Mouse (Mus musculus) monocyte, adult 59 days (primary cell): ENCODE data around the gene Kcnj16. TPM values are rescaled to one million over a fixed set of nuclear protein-coding genes. Genes with fewer than 3 reads are reported as not detected.

Experiments
- total RNA-seq, 2 experiments: library from RNA; stranded (reverse); gene quantifications; one replicate each; pipeline ENCODE4 v1.2.4; 2023

Gene Kcnj16
- 10 to 100 TPM; 18.6 to 21.0 TPM for total RNA-seq

DNA sequence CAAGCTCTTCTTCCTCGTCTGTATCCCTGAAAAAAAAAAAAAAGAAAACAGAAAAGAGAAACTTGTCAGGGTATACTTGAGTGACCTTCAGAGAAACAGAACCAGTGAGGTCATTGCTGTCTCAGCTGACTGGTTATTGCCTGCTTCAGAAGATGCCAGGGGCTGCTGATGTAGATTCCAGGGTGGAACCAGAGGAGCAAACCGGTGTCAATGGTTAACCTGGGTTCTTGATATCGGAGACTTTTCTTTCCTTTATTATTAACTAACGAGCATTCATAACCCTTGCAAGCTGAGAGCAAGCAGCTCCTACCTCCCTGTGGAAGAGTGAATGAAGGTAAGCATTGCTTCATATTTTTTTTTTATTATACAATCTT lies at the start of gene Kcnj16:
Gene Kcnj16, plus strand, starts transcription at position 272 of the 374 bp plus-strand sequence.

DNA sequence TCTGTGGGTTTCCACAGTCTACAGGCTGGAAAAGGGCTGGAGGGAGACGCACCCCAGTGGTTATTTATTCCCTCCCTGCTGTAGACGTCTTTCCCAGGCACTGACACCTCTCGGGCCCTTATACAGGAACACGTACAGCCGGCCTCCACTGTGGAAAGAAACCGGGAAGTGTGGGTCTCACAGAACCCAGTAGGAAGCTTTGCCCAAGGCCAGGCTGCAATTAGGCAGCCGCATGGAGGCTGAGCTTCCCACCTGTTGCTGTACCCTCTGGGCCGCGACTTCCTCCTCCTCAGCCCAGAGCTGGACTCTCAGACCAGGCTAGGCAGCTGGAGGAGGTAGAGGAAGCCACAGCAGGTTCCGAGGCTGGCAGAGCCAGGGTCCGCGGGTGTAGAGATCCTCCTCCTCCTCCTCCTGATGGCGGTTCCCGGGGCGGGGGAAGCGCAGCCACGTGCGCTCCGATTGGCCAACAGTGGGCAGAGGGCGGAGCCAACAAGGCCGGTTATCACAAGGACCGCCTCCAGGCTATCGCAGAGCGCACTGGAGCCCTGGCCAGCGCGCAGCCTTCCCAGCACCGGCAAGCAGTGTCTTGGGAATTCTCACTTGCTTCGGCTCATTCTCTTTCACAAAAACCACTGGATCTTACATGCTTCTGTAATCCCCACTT lies 97.9 kb downstream of the Kcnj16 start, which contains the start of gene Kcnj2:
Gene Kcnj2, plus strand, starts transcription at position 530 of the 664 bp plus-strand sequence.

Other genes with a start within 250 kb of the Kcnj16 start
- 10 to 100 TPM in 1 of 2 experiments, 1 to 10 TPM in 1; 9.1 to 10.4 TPM for gene Kcnj2, start 98.1 kb downstream of the Kcnj16 start, total RNA-seq